11 mouse cellular contexts compared by ENCODE assay signal in the genomic region with DNA sequence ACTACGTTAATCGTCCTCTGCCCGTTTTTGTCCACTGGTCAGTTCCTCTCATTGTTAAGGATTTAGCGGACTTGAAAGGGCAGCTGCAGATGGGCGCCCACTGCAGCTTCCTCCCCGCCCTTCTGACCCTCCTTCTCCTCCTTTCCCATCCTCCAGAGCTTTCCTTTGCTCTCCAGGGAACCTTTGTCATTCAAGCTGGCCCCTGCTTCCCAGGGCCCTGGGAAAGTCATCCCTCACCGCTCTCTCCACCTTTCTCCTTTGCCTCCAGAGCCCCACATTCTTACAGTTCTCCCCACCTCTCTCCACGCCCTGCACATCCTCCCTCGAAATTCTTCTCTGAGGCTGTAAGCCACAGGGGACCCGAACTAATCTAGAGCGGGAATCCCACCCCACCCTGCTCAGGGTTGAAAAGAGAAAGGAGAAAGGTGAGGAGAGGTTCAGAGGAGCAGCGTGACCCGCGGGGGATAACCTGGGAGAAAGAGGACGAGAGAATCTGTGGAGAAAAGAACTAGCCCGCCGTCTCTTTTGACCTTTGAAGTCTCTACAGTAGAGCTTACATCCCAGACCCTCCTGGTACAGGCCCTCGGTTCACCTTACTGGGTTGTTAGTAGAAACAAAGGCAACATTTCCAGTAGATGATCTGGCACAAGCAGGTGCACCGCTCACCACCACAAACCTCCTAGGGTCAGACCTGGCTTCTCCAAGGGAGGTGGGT. TPM values are rescaled to one million over a fixed set of nuclear protein-coding genes. Genes with fewer than 3 reads are reported as not detected.
DNase-seq lines count a peak whose midpoint lies in the region; ATAC-seq and TF ChIP-seq lines count a peak whose summit lies in the region.
"Had no signal": no experiment of that assay in that cellular context is flagged by ENCODE, and none has a peak within 500 bp of the region (broad histone marks: within the 10 kb centered on the region; RNA-seq: fewer than 3 reads in every experiment).

No protein-coding gene starts in this region.

- H3K4me3 ChIP-seq in heart, postnatal 0 days (ENCODE audit: low read depth, low read length) = no peak overlapping the region
- no peak overlapping the region for H3K4me3 ChIP-seq in limb, embryonic 14.5 days (replicated peaks; ENCODE audit: low read length)

- WGBS in heart, postnatal 0 days = 56% methylated on average over 19 of the region's 19 CpGs
- WGBS in limb, embryonic 14.5 days = 17% methylated on average over 19 of the region's 19 CpGs

- no peak for TF ChIP-seq CTCF in heart, postnatal 0 days (IDR thresholded peaks at IDR 0.05; ENCODE audit: low read depth)

- H3K9me3 ChIP-seq in heart, postnatal 0 days (replicated peaks; ENCODE audit: control insufficient read depth, low read length) = no peaks in the 10 kb centered on the region
- H3K9me3 ChIP-seq in limb, embryonic 14.5 days (ENCODE audit: control insufficient read depth, low read length) = no peaks in the 10 kb centered on the region
- H3K9me3 ChIP-seq: G1E had no signal

- H3K36me3 ChIP-seq in heart, postnatal 0 days (replicated peaks; ENCODE audit: control insufficient read depth, insufficient read depth, low read length) = no peaks in the 10 kb centered on the region
- no peaks in the 10 kb centered on the region for H3K36me3 ChIP-seq in limb, embryonic 14.5 days (ENCODE audit: control insufficient read depth, insufficient read depth, low read length)
- H3K36me3 ChIP-seq: G1E had no signal

- no peak overlapping the region for H3K27ac ChIP-seq in heart, postnatal 0 days (ENCODE audit: low read depth)
- peak overlapping the region; percentile 81 for H3K27ac ChIP-seq in limb, embryonic 14.5 days (replicated peaks; ENCODE audit: low read depth, low read length)

- peaks cover 7% of the 10 kb centered on the region; the same call in 1 of the 2 replicates for H3K27me3 ChIP-seq in heart, postnatal 0 days (ENCODE audit: control insufficient read depth, insufficient read depth, low read length)
- H3K27me3 ChIP-seq in limb, embryonic 14.5 days (ENCODE audit: control insufficient read depth, insufficient read depth, low read length) = no peaks in the 10 kb centered on the region

- no peak overlapping the region for H3K9ac ChIP-seq in heart, postnatal 0 days (replicated peaks; ENCODE audit: low read depth, low read length)
- H3K9ac ChIP-seq in limb, embryonic 14.5 days (ENCODE audit: low read depth, low read length, severe bottlenecking) = no peak overlapping the region

- ATAC-seq in heart, postnatal 0 days (ENCODE audit: insufficient read depth, low read depth) = no peak
- ATAC-seq in limb, embryonic 14.5 days (ENCODE audit: low FRiP score, low read depth) = no peak
- no peak for ATAC-seq in CD4-positive, CD25-positive, alpha-beta regulatory T cell, adult 4 months
- no peak for ATAC-seq in activated CD4-positive, CD25-positive, alpha-beta regulatory T cell, adult 4 months

- no peak for TF ChIP-seq POLR2A in limb, embryonic 14.5 days (IDR thresholded peaks at IDR 0.05; ENCODE audit: borderline replicate concordance, extremely low read depth, insufficient read depth, insufficient read length)

- TF ChIP-seq EP300 in heart, postnatal 0 days (IDR thresholded peaks at IDR 0.05; ENCODE audit: low read depth) = no peak

- peaks cover 14% of the 10 kb centered on the region; the same call in 1 of the 2 replicates for H3K4me1 ChIP-seq in heart, postnatal 0 days (ENCODE audit: control insufficient read depth, insufficient read depth)
- peaks cover 31% of the 10 kb centered on the region for H3K4me1 ChIP-seq in limb, embryonic 14.5 days (ENCODE audit: control insufficient read depth, insufficient read depth, low read length)

- no peak for DNase-seq in heart, postnatal 0 days (ENCODE audit: low spot score)
- no peak for DNase-seq in heart, adult 9 months (ENCODE audit: low spot score in 2 of 2)
- peak; percentile 99 for DNase-seq in ES-CJ7 (ENCODE audit: low read depth, low spot score)
- DNase-seq in embryo, embryonic 9.5 days (ENCODE audit: extremely low spot score) = peak; percentile 78
- no peak for DNase-seq in limb, embryonic 14.5 days (ENCODE audit: low spot score)
- DNase-seq in spleen, postnatal 4 days (ENCODE audit: low spot score in 2 of 2) = no peak
- DNase-seq: gastrocnemius, postnatal 25 days; kidney, postnatal 25 days had no signal

- H3K4me2 ChIP-seq in heart, postnatal 0 days (ENCODE audit: low read depth, low read length) = peak overlapping the region; percentile 24
- H3K4me2 ChIP-seq in limb, embryonic 14.5 days (replicated peaks; ENCODE audit: low read depth, low read length, severe bottlenecking) = no peak overlapping the region

RNA-seq across cellular contexts. Expression of a gene that starts 36.7 kb away (rescaled TPM):
- 93.0 and 120 TPM in 2 replicates for total RNA-seq in heart, postnatal 0 days (2014; rRNA removed; ENCODE audit: low replicate concordance)
- 19.0 and 19.7 TPM in 2 replicates for polyA plus RNA-seq in heart, postnatal 0 days (2015; fragmentation: Nextera tagmentation; extraction: Ambion mirVana)
- polyA plus RNA-seq in limb, embryonic 14.5 days (2012; rRNA removed) = 108 and 155 TPM in 2 replicates
- 134 and 141 TPM in 2 replicates for polyA plus RNA-seq in limb, embryonic 14.5 days (2014; fragmentation: Nextera tagmentation; extraction: Ambion mirVana)
- polyA plus RNA-seq in CD4-positive, CD25-positive, alpha-beta regulatory T cell, adult 4 months (2017; shearing (Covaris generic)) = 10 to 100 TPM; 33.8 to 49.9 TPM
- polyA plus RNA-seq in activated CD4-positive, CD25-positive, alpha-beta regulatory T cell, adult 4 months (2017; shearing (Covaris generic)) = 10 to 100 TPM; 27.6 to 29.1 TPM

Comparison
In these comparisons a context has a peak if more than half of its experiments do, and no peak if none do; other contexts are left out.
1. DNase-seq: peak in ES-CJ7 (single experiment) and embryo, embryonic 9.5 days (single experiment); none in heart, postnatal 0 days (single experiment), heart, adult 9 months (0 of 2), limb, embryonic 14.5 days (single experiment) and spleen, postnatal 4 days (0 of 2).